In genomic region chr4:126148161-126148961, GRCm38 (mm10) we compare ENCODE assay signal across 8 mouse cellular contexts. TPM values are rescaled to one million over a fixed set of nuclear protein-coding genes. Genes with fewer than 3 reads are reported as not detected.
DNase-seq lines count a peak whose midpoint lies in the region; ATAC-seq and TF ChIP-seq lines count a peak whose summit lies in the region.

No protein-coding gene starts in this region.

- H3K36me3 ChIP-seq in MEL (ENCODE audit: control insufficient read depth in 1 of 2, insufficient read depth in 2 of 2, low read length in 2 of 2): no peaks in the 10 kb centered on the region
- no peaks in the 10 kb centered on the region; the same call in 1 of the 2 replicates for H3K36me3 ChIP-seq in kidney, adult 2 months (ENCODE audit: control insufficient read depth, insufficient read depth, low read length)
- H3K36me3 ChIP-seq in lung, postnatal 0 days (ENCODE audit: insufficient read depth, low read length): 0 out of 2 replicates have a peak, but pooled peaks cover 6% of the 10 kb centered on the region

- no peaks in the 10 kb centered on the region for H3K9me3 ChIP-seq in MEL (replicated peaks; ENCODE audit: insufficient read depth, low read length)
- H3K9me3 ChIP-seq in lung, postnatal 0 days (ENCODE audit: low read length): no peaks in the 10 kb centered on the region

- H3K27me3 ChIP-seq in MEL (ENCODE audit: control insufficient read depth in 1 of 2, insufficient read depth in 2 of 2, low read length in 2 of 2): no peaks in the 10 kb centered on the region
- H3K27me3 ChIP-seq in kidney, adult 2 months (replicated peaks; ENCODE audit: control insufficient read depth, insufficient read depth, low read length): no peaks in the 10 kb centered on the region
- no peaks in the 10 kb centered on the region for H3K27me3 ChIP-seq in lung, postnatal 0 days (replicated peaks; ENCODE audit: insufficient read depth, low read length)

- no peak for TF ChIP-seq EP300 in MEL (IDR thresholded peaks at IDR 0.05; ENCODE audit: low read depth in 1 of 2, low read length in 2 of 2)
- TF ChIP-seq EP300 in lung, postnatal 0 days (IDR thresholded peaks at IDR 0.05): peak; percentile 70

- TF ChIP-seq RAD21 in MEL (IDR thresholded peaks at IDR 0.05; ENCODE audit: low read depth, low read length): no peak

- peak; percentile 67 for DNase-seq in MEL (ENCODE audit: low read depth, low spot score)
- DNase-seq in embryo, embryonic 11 days: peak; percentile 83
- DNase-seq in heart, adult 8-10 months (ENCODE audit: low spot score): peak; percentile 69
- peak; percentile 87 for DNase-seq in kidney, adult 2 months
- DNase-seq in lung, postnatal 0 days (ENCODE audit: low spot score): peak; percentile 96
- peak; percentile 56 for DNase-seq in ovary, postnatal 10 days (ENCODE audit: low spot score)
- DNase-seq in cerebellum, adult 11-12 months: no peak

- TF ChIP-seq POLR2A in MEL (IDR thresholded peaks at IDR 0.05; ENCODE audit: control insufficient read depth in 1 of 2, insufficient read depth in 1 of 2, low read depth in 1 of 2, low read length in 2 of 2, poor library complexity in 1 of 2): peak in 1 of 2 experiments; percentile 59; a peak in 2 of 4 replicates
- TF ChIP-seq POLR2A in kidney, adult 2 months (IDR thresholded peaks at IDR 0.05; ENCODE audit: low read depth, low read length): no peak

- peaks cover 0 to 7% of the 10 kb centered on the region in 2 experiments; a peak in 2 of 4 replicates for H3K4me1 ChIP-seq in MEL (ENCODE audit: control insufficient read depth in 1 of 2, insufficient read depth in 2 of 2, low read length in 2 of 2)
- peaks cover 17% of the 10 kb centered on the region; the same call in 1 of the 2 replicates for H3K4me1 ChIP-seq in kidney, adult 2 months (ENCODE audit: control insufficient read depth, insufficient read depth, low read length)
- peaks cover 22% of the 10 kb centered on the region; the same call in 1 of the 2 replicates for H3K4me1 ChIP-seq in lung, postnatal 0 days (ENCODE audit: insufficient read depth, low read depth, low read length)

- no peaks in the 10 kb centered on the region for H3K79me2 ChIP-seq in MEL (ENCODE audit: control insufficient read depth, insufficient read depth, low read length, poor library complexity)

- TF ChIP-seq CTCF in MEL (IDR thresholded peaks at IDR 0.05 in 2 of 3, conservative IDR thresholded peaks at IDR 0.05 in 1 of 3; ENCODE audit: control insufficient read depth in 1 of 3, insufficient read depth in 1 of 3, low read depth in 2 of 3, low read length in 3 of 3, poor library complexity in 1 of 3, severe bottlenecking in 1 of 3): no peak
- 0 out of 2 replicates have a peak, but pooled peaks have one; percentile 9 for TF ChIP-seq CTCF in kidney, adult 2 months (conservative IDR thresholded peaks at IDR 0.05; ENCODE audit: insufficient read depth, insufficient read length, low read depth, low read length)
- TF ChIP-seq CTCF in lung, postnatal 0 days (IDR thresholded peaks at IDR 0.05): peak; percentile 48

- peak; percentile 81 for ATAC-seq in lung, postnatal 0 days
- ATAC-seq in monocyte, adult 5-6 weeks (replicated peaks; ENCODE audit: insufficient number of reproducible peaks, low FRiP score, low TSS enrichment, poor library complexity, severe bottlenecking): no peak

- no peak overlapping the region for H3K27ac ChIP-seq in MEL (ENCODE audit: control insufficient read depth, low read depth, low read length)
- H3K27ac ChIP-seq in kidney, adult 2 months (ENCODE audit: insufficient read depth, low read depth, low read length): peak overlapping the region; percentile 92
- H3K27ac ChIP-seq in lung, postnatal 0 days (ENCODE audit: low read length): peak overlapping the region; percentile 93

- WGBS in kidney, adult 2 months: under 1% methylated on average over 66 of the region's 67 CpGs
- 2% methylated on average over 33 of the region's 67 CpGs for WGBS in lung, postnatal 0 days

- peak overlapping the region; percentile 62 to 82 for H3K4me3 ChIP-seq in MEL (ENCODE audit: control insufficient read depth in 1 of 2, insufficient read depth in 1 of 2, low read depth in 2 of 2, low read length in 2 of 2)
- H3K4me3 ChIP-seq in kidney, adult 2 months (ENCODE audit: insufficient read depth, low read depth, low read length): peak overlapping the region; percentile 78
- peak overlapping the region; percentile 57 for H3K4me3 ChIP-seq in lung, postnatal 0 days (ENCODE audit: low read depth, low read length)

- H3K4me2 ChIP-seq in lung, postnatal 0 days (replicated peaks; ENCODE audit: low read depth, low read length): peak overlapping the region; percentile 78

- H3K9ac ChIP-seq in MEL (ENCODE audit: control insufficient read depth, low read depth, low read length, poor library complexity, severe bottlenecking): peak overlapping the region; percentile 65
- H3K9ac ChIP-seq in lung, postnatal 0 days (replicated peaks; ENCODE audit: low read depth): peak overlapping the region; percentile 67

TF ChIP-seq in MEL, 35 proteins besides CTCF, POLR2A, EP300 and RAD21:
- TF ChIP-seq MEF2A (IDR thresholded peaks at IDR 0.05; ENCODE audit: extremely low read depth, insufficient replicate concordance, low read depth, low read length, poor library complexity, severe bottlenecking) (no peak), MAZ (IDR thresholded peaks at IDR 0.05; ENCODE audit: low read depth, low read length) (peak; percentile 68; the same call in 1 of the 2 replicates)

RNA-seq across cellular contexts. Expression of gene Eva1b, which starts 0.8 kb away (rescaled TPM):
- total RNA-seq in MEL (2012; rRNA removed): 9.3 and 9.6 TPM in 2 replicates
- 10 to 100 TPM in 1 of 2 experiments, not detected in 1; 12.2 TPM for polyA plus RNA-seq in MEL (2012; ENCODE audit: insufficient read depth in 1 of 2, insufficient read length in 2 of 2, low read depth in 1 of 2, low replicate concordance in 2 of 2, missing spikeins in 1 of 2)
- total RNA-seq in heart, adult 8-10 months (2022): 10 to 100 TPM in 1 of 4 experiments, 1 to 10 TPM in 3; 7.3 to 12.4 (median 9.0) TPM
- polyA plus RNA-seq in kidney, adult 2 months (2012; rRNA removed): 68.8 and 101 TPM in 2 replicates
- polyA plus RNA-seq in lung, postnatal 0 days (2015; fragmentation: Nextera tagmentation; extraction: Ambion mirVana): 151 TPM in 2 replicates
- total RNA-seq in monocyte, adult 5-6 weeks (2017): 1.2 to 2.6 TPM (median 2.5 TPM) in 3 replicates

RNA-seq across cellular contexts. Expression of gene Sh3d21, which starts 14.9 kb away (rescaled TPM):
- 0.31 and 0.56 TPM in 2 replicates for total RNA-seq in MEL (2012; rRNA removed)
- 1 to 10 TPM in 1 of 2 experiments, not detected in 1; 1.3 TPM for polyA plus RNA-seq in MEL (2012; ENCODE audit: insufficient read depth in 1 of 2, insufficient read length in 2 of 2, low read depth in 1 of 2, low replicate concordance in 2 of 2, missing spikeins in 1 of 2)
- total RNA-seq in heart, adult 8-10 months (2022): 1 to 10 TPM; 1.6 to 2.2 (median 2.1) TPM
- 5.0 and 5.5 TPM in 2 replicates for polyA plus RNA-seq in kidney, adult 2 months (2012; rRNA removed)
- 23.3 and 30.7 TPM in 2 replicates for polyA plus RNA-seq in lung, postnatal 0 days (2015; fragmentation: Nextera tagmentation; extraction: Ambion mirVana)
- total RNA-seq in monocyte, adult 5-6 weeks (2017): 0.19 to 1.3 TPM in 2 of 3 replicates, not detected in the other

RNA-seq across cellular contexts. Expression of gene Stk40, which starts 44.6 kb away (rescaled TPM):
- total RNA-seq in MEL (2012; rRNA removed): 16.8 and 30.4 TPM in 2 replicates
- polyA plus RNA-seq in MEL (2012; ENCODE audit: insufficient read depth in 1 of 2, insufficient read length in 2 of 2, low read depth in 1 of 2, low replicate concordance in 2 of 2, missing spikeins in 1 of 2): 100 to 1,000 TPM in 1 of 2 experiments, 10 to 100 TPM in 1; 79.4 to 270 TPM
- total RNA-seq in heart, adult 8-10 months (2022): 10 to 100 TPM; 37.8 to 61.9 (median 52.4) TPM
- polyA plus RNA-seq in kidney, adult 2 months (2012; rRNA removed): 38.3 and 38.9 TPM in 2 replicates
- 26.7 and 30.6 TPM in 2 replicates for polyA plus RNA-seq in lung, postnatal 0 days (2015; fragmentation: Nextera tagmentation; extraction: Ambion mirVana)
- 37.1 to 68.5 TPM (median 61.2 TPM) in 3 replicates for total RNA-seq in monocyte, adult 5-6 weeks (2017)

RNA-seq across cellular contexts. Expression of gene Lsm10, which starts 51.9 kb away (rescaled TPM):
- total RNA-seq in MEL (2012; rRNA removed): 33.9 and 35.0 TPM in 2 replicates
- 10 to 100 TPM in 1 of 2 experiments, not detected in 1; 49.6 TPM for polyA plus RNA-seq in MEL (2012; ENCODE audit: insufficient read depth in 1 of 2, insufficient read length in 2 of 2, low read depth in 1 of 2, low replicate concordance in 2 of 2, missing spikeins in 1 of 2)
- total RNA-seq in heart, adult 8-10 months (2022): 10 to 100 TPM; 17.3 to 19.5 (median 18.4) TPM
- 36.5 TPM in 2 replicates for polyA plus RNA-seq in kidney, adult 2 months (2012; rRNA removed)
- polyA plus RNA-seq in lung, postnatal 0 days (2015; fragmentation: Nextera tagmentation; extraction: Ambion mirVana): 62.2 and 64.1 TPM in 2 replicates
- total RNA-seq in monocyte, adult 5-6 weeks (2017): 14.4 to 20.7 TPM (median 16.1 TPM) in 3 replicates

RNA-seq across cellular contexts. Expression of gene Thrap3, which starts 54.2 kb away (rescaled TPM):
- 158 and 177 TPM in 2 replicates for total RNA-seq in MEL (2012; rRNA removed)
- polyA plus RNA-seq in MEL (2012; ENCODE audit: insufficient read depth in 1 of 2, insufficient read length in 2 of 2, low read depth in 1 of 2, low replicate concordance in 2 of 2, missing spikeins in 1 of 2): 100 to 1,000 TPM; 310 to 471 TPM
- 100 to 1,000 TPM; 112 to 128 (median 121) TPM for total RNA-seq in heart, adult 8-10 months (2022)
- 40.4 and 51.0 TPM in 2 replicates for polyA plus RNA-seq in kidney, adult 2 months (2012; rRNA removed)
- polyA plus RNA-seq in lung, postnatal 0 days (2015; fragmentation: Nextera tagmentation; extraction: Ambion mirVana): 98.6 and 112 TPM in 2 replicates
- total RNA-seq in monocyte, adult 5-6 weeks (2017): 431 to 662 TPM (median 493 TPM) in 3 replicates

Comparison
In these comparisons a context has a peak if more than half of its experiments do, and no peak if none do; other contexts are left out.
1. CTCF ChIP-seq: peak in kidney, adult 2 months (single experiment) and lung, postnatal 0 days (single experiment); none in MEL (0 of 3).
2. Peak in every context shown above with its lines, with median percentiles within 50 percentile points of each other: H3K4me3 ChIP-seq.